Mouse (Mus musculus) frontal cortex, adult (tissue): ENCODE measurements around the gene Orai3.

Experiments used
- ATAC-seq: cut with Nextera tagmentation; 2 replicates; pipeline ENCODE4 v1.9.2; 2017; ENCODE audit warnings: mild to moderate bottlenecking, moderate library complexity, mixed read lengths; ENCODE audit not compliant: low TSS enrichment

Gene Orai3

DNA sequence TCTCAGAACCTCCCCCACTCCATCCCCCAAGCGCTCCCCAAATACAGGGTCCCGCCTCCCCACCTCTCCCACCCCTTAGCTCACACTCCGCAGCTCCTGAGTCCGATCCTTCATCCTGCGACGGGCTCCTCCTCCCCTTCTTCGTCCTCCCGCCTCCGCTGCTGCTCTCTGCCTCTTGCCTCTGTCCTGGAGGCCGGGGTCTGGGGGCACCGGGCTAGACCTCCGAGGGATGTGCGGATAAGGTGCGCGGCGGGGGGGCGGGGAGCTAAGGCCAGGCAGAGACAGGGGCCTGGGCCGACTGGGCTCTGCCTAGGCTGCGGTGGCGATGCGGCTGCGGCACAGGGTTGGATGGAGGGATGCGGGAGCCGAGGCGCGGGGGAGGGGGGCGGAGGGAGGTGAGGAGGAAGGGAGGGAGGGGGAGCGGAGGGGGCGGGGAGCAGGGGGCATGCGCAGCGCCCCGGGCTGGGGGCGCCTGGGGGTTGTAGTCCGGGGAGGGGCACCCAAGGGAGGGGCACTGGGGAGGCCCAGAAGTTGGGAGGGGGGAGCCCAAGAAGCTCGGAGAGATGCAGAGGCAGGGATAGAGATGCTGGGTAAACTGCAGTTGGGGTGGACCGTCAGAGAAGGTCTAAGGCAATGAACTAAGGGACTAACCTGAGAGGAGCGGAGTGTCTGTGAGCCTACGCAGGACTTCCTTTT lies 54.7 kb downstream of the Orai3 start, which contains the start of the genes Stx4a and Stx1b:
TSS of gene Stx4a (plus strand) at position 119 of the 696 bp plus-strand sequence.
TSS of gene Stx1b (minus strand) at position 374 of the 696 bp plus-strand sequence.
- peak; percentile 57 for ATAC-seq
